Comparison of ENCODE assay signal across 8 mouse cellular contexts in genomic region chr2:28467860-28468485, GRCm38 (mm10). TPM values are rescaled to one million over a fixed set of nuclear protein-coding genes. Genes with fewer than 3 reads are reported as not detected.
DNase-seq lines count a peak whose midpoint lies in the region; ATAC-seq and TF ChIP-seq lines count a peak whose summit lies in the region.

Gene Mrps2 (plus strand): TSS chr2:28468066.

- peak; percentile 92 for DNase-seq in MEL (ENCODE audit: low read depth, low spot score)
- DNase-seq in cerebellum, adult 8-10 months: peak; percentile 85
- DNase-seq in hindbrain, embryonic 10.5 days (ENCODE audit: low spot score): peak; percentile 91
- DNase-seq in layer of hippocampus, adult 9-11 months: peak; percentile 85
- DNase-seq in lung, postnatal 0 days (ENCODE audit: low spot score): peak; percentile 92
- peak; percentile 84 for DNase-seq in ovary, postnatal 14 days (ENCODE audit: low spot score)
- DNase-seq in thymus, postnatal 14 days: peak; percentile 85

- peak within 1 kb of the TSS; percentile 81 for H3K9ac ChIP-seq in MEL (ENCODE audit: control insufficient read depth, low read depth, low read length, poor library complexity, severe bottlenecking)
- peak within 1 kb of the TSS; percentile 94 for H3K9ac ChIP-seq in lung, postnatal 0 days (replicated peaks; ENCODE audit: low read depth)

- peaks cover 2% of the 10 kb centered on the region in 2 experiments; a peak in 3 of 4 replicates for H3K36me3 ChIP-seq in MEL (ENCODE audit: control insufficient read depth in 1 of 2, insufficient read depth in 2 of 2, low read length in 2 of 2)
- H3K36me3 ChIP-seq in hindbrain, embryonic 10.5 days: peaks cover 43% of the 10 kb centered on the region
- peaks cover 12% of the 10 kb centered on the region; the same call in 1 of the 2 replicates for H3K36me3 ChIP-seq in lung, postnatal 0 days (ENCODE audit: insufficient read depth, low read length)

- peaks cover 12% of the 10 kb centered on the region for H3K79me2 ChIP-seq in MEL (ENCODE audit: control insufficient read depth, insufficient read depth, low read length, poor library complexity)

- H3K4me3 ChIP-seq in MEL (ENCODE audit: control insufficient read depth in 1 of 2, insufficient read depth in 1 of 2, low read depth in 2 of 2, low read length in 2 of 2): peak within 1 kb of the TSS; percentile 82 to 86
- peak within 1 kb of the TSS; percentile 99 for H3K4me3 ChIP-seq in hindbrain, embryonic 10.5 days
- H3K4me3 ChIP-seq in lung, postnatal 0 days (ENCODE audit: low read depth, low read length): peak within 1 kb of the TSS; percentile 83

- ATAC-seq in frontal cortex, adult (ENCODE audit: low TSS enrichment): peak; percentile 89
- ATAC-seq in lung, postnatal 0 days: peak; percentile 96

- no peak for TF ChIP-seq EP300 in MEL (IDR thresholded peaks at IDR 0.05; ENCODE audit: low read depth in 1 of 2, low read length in 2 of 2)
- no peak for TF ChIP-seq EP300 in lung, postnatal 0 days (IDR thresholded peaks at IDR 0.05)

- peak within 1 kb of the TSS; percentile 78 for H3K4me2 ChIP-seq in lung, postnatal 0 days (replicated peaks; ENCODE audit: low read depth, low read length)

- H3K27ac ChIP-seq in MEL (ENCODE audit: control insufficient read depth, low read depth, low read length): peak within 1 kb of the TSS; percentile 3; the same call in 1 of the 2 replicates
- peak within 1 kb of the TSS; percentile 97 for H3K27ac ChIP-seq in hindbrain, embryonic 10.5 days
- H3K27ac ChIP-seq in lung, postnatal 0 days (ENCODE audit: low read length): no peak within 1 kb of the TSS

- under 1% methylated on average over 52 of the region's 52 CpGs for WGBS in hindbrain, embryonic 10.5 days
- under 1% methylated on average over 47 of the region's 52 CpGs for WGBS in lung, postnatal 0 days

- TF ChIP-seq RAD21 in MEL (IDR thresholded peaks at IDR 0.05; ENCODE audit: low read depth, low read length): no peak

- TF ChIP-seq CTCF in MEL (IDR thresholded peaks at IDR 0.05 in 2 of 3, conservative IDR thresholded peaks at IDR 0.05 in 1 of 3; ENCODE audit: control insufficient read depth in 1 of 3, insufficient read depth in 1 of 3, low read depth in 2 of 3, low read length in 3 of 3, poor library complexity in 1 of 3, severe bottlenecking in 1 of 3): peak; percentile 79 to 98 (median 91)
- peak; percentile 96 for TF ChIP-seq CTCF in lung, postnatal 0 days (IDR thresholded peaks at IDR 0.05)

- H3K4me1 ChIP-seq in MEL (ENCODE audit: control insufficient read depth in 1 of 2, insufficient read depth in 2 of 2, low read length in 2 of 2): peaks cover 3 to 12% of the 10 kb centered on the region in 2 experiments; a peak in 2 of 4 replicates
- H3K4me1 ChIP-seq in hindbrain, embryonic 10.5 days (replicated peaks): peaks cover 37% of the 10 kb centered on the region
- H3K4me1 ChIP-seq in lung, postnatal 0 days (ENCODE audit: insufficient read depth, low read depth, low read length): peaks cover 5% of the 10 kb centered on the region

- H3K27me3 ChIP-seq in MEL (ENCODE audit: control insufficient read depth in 1 of 2, insufficient read depth in 2 of 2, low read length in 2 of 2): no peaks in the 10 kb centered on the region
- peaks cover 19% of the 10 kb centered on the region for H3K27me3 ChIP-seq in hindbrain, embryonic 10.5 days (ENCODE audit: insufficient read depth, poor library complexity, severe bottlenecking)
- H3K27me3 ChIP-seq in lung, postnatal 0 days (replicated peaks; ENCODE audit: insufficient read depth, low read length): no peaks in the 10 kb centered on the region

- peak; percentile 88 to 89 for TF ChIP-seq POLR2A in MEL (IDR thresholded peaks at IDR 0.05; ENCODE audit: control insufficient read depth in 1 of 2, insufficient read depth in 1 of 2, low read depth in 1 of 2, low read length in 2 of 2, poor library complexity in 1 of 2)

- no peaks in the 10 kb centered on the region for H3K9me3 ChIP-seq in MEL (replicated peaks; ENCODE audit: insufficient read depth, low read length)
- H3K9me3 ChIP-seq in hindbrain, embryonic 10.5 days: peaks cover 8% of the 10 kb centered on the region; the same call in 1 of the 2 replicates
- H3K9me3 ChIP-seq in lung, postnatal 0 days (ENCODE audit: low read length): 0 out of 2 replicates have a peak, but pooled peaks cover 1% of the 10 kb centered on the region

TF ChIP-seq in MEL, 35 proteins besides CTCF, POLR2A, EP300 and RAD21:
- no peak for TF ChIP-seq USF2 (IDR thresholded peaks at IDR 0.05; ENCODE audit: borderline replicate concordance in 1 of 2, insufficient read depth in 1 of 2, low read depth in 1 of 2, low read length in 2 of 2)
- no peak for TF ChIP-seq ETS1 (IDR thresholded peaks at IDR 0.05; ENCODE audit: low read depth, low read length)
- peak; percentile 92 for TF ChIP-seq MXI1 (IDR thresholded peaks at IDR 0.05; ENCODE audit: low read depth, low read length)
- no peak for TF ChIP-seq USF1 (IDR thresholded peaks at IDR 0.05; ENCODE audit: low read depth, low read length)
- no peak for TF ChIP-seq NRF1 (IDR thresholded peaks at IDR 0.05; ENCODE audit: insufficient read depth, low read depth, low read length, poor library complexity, severe bottlenecking)
- no peak for TF ChIP-seq GATA1 (IDR thresholded peaks at IDR 0.05; ENCODE audit: low read depth, low read length)
- no peak for TF ChIP-seq UBTF (IDR thresholded peaks at IDR 0.05; ENCODE audit: borderline replicate concordance, insufficient read depth, low read depth, low read length)
- TF ChIP-seq MAZ (IDR thresholded peaks at IDR 0.05; ENCODE audit: low read depth, low read length): no peak
- peak; percentile 87 for TF ChIP-seq SIN3A (IDR thresholded peaks at IDR 0.05; ENCODE audit: low read length)
- no peak for TF ChIP-seq ZMIZ1 (IDR thresholded peaks at IDR 0.05; ENCODE audit: low read depth, low read length)
- 0 out of 2 replicates have a peak, but pooled peaks have one; percentile 54 for TF ChIP-seq TBP (IDR thresholded peaks at IDR 0.05; ENCODE audit: low read depth, low read length)
- no peak for TF ChIP-seq JUND (IDR thresholded peaks at IDR 0.05; ENCODE audit: low read depth, low read length)
- TF ChIP-seq GABPA (IDR thresholded peaks at IDR 0.05; ENCODE audit: low read depth, low read length): peak; percentile 81; the same call in 1 of the 2 replicates
- no peak for TF ChIP-seq ZC3H11A (IDR thresholded peaks at IDR 0.05; ENCODE audit: low read depth, low read length)
- TF ChIP-seq NELFE (IDR thresholded peaks at IDR 0.05; ENCODE audit: low read depth, low read length): peak; percentile 88
- TF ChIP-seq MEF2A (IDR thresholded peaks at IDR 0.05; ENCODE audit: extremely low read depth, insufficient replicate concordance, low read depth, low read length, poor library complexity, severe bottlenecking): no peak
- TF ChIP-seq MYC (IDR thresholded peaks at IDR 0.05; ENCODE audit: low read depth, low read length): peak; percentile 69; the same call in 1 of the 2 replicates
- TF ChIP-seq MYB (IDR thresholded peaks at IDR 0.05; ENCODE audit: low read depth, low read length): no peak
- peak; percentile 61 for TF ChIP-seq ELF1 (IDR thresholded peaks at IDR 0.05; ENCODE audit: low read depth, low read length)
- no peak for TF ChIP-seq TAL1 (IDR thresholded peaks at IDR 0.05; ENCODE audit: low read length)
- TF ChIP-seq E2F4 (IDR thresholded peaks at IDR 0.05; ENCODE audit: borderline replicate concordance, low read depth, low read length): no peak
- peak; percentile 55; the same call in 1 of the 2 replicates for TF ChIP-seq MAX (IDR thresholded peaks at IDR 0.05; ENCODE audit: low read length)
- peak; percentile 79 for TF ChIP-seq POLR2AphosphoS2 (IDR thresholded peaks at IDR 0.05; ENCODE audit: low read length)
- TF ChIP-seq KAT2A (conservative IDR thresholded peaks at IDR 0.05; ENCODE audit: low read depth, low read length): no peak; the same call in 1 of the 2 replicates
- no peak for TF ChIP-seq BHLHE40 (IDR thresholded peaks at IDR 0.05; ENCODE audit: borderline replicate concordance, low read depth, low read length)
- no peak for TF ChIP-seq CHD2 (IDR thresholded peaks at IDR 0.05; ENCODE audit: low read length)
- TF ChIP-seq MAFK (IDR thresholded peaks at IDR 0.05; ENCODE audit: borderline replicate concordance, low read depth, low read length): no peak
- no peak for TF ChIP-seq POLR2AphosphoS5 (IDR thresholded peaks at IDR 0.05; ENCODE audit: borderline replicate concordance, low read depth, low read length)
- no peak for TF ChIP-seq SMC3 (IDR thresholded peaks at IDR 0.05; ENCODE audit: low read depth, low read length)
- TF ChIP-seq CHD1 (IDR thresholded peaks at IDR 0.05; ENCODE audit: low read depth, low read length): no peak
- TF ChIP-seq ZNF384 (IDR thresholded peaks at IDR 0.05; ENCODE audit: low read depth, low read length): 0 out of 2 replicates have a peak, but pooled peaks have one; percentile 32
- TF ChIP-seq HCFC1 (IDR thresholded peaks at IDR 0.05; ENCODE audit: low read depth, low read length): peak; percentile 88
- no peak for TF ChIP-seq ZKSCAN1 (IDR thresholded peaks at IDR 0.05; ENCODE audit: low read depth, low read length)
- TF ChIP-seq RCOR1 (IDR thresholded peaks at IDR 0.05; ENCODE audit: low read depth, low read length): no peak
- 0 out of 2 replicates have a peak, but pooled peaks have one; percentile 48 for TF ChIP-seq TCF12 (IDR thresholded peaks at IDR 0.05; ENCODE audit: low read depth, low read length)
TF ChIP-seq in MEL: peak in this region for 12.

RNA-seq across cellular contexts. Expression of gene Mrps2, which starts in this region (rescaled TPM):
- total RNA-seq in MEL (2012; rRNA removed): 26.5 and 30.5 TPM in 2 replicates
- 10 to 100 TPM; 70.3 to 71.4 TPM for polyA plus RNA-seq in MEL (2012; ENCODE audit: insufficient read depth in 1 of 2, insufficient read length in 2 of 2, low read depth in 1 of 2, low replicate concordance in 2 of 2, missing spikeins in 1 of 2)
- 61.7 and 63.1 TPM in 2 replicates for polyA plus RNA-seq in hindbrain, embryonic 10.5 days (2016; fragmentation: Nextera tagmentation; extraction: Ambion mirVana)
- 20.8 and 21.8 TPM in 2 replicates for polyA plus RNA-seq in lung, postnatal 0 days (2015; fragmentation: Nextera tagmentation; extraction: Ambion mirVana)
